Mouse (Mus musculus): ENCODE data around the gene Phka2. TPM values are rescaled to one million over a fixed set of nuclear protein-coding genes. Genes with fewer than 3 reads are reported as not detected.
A peak's percentile ranks its signal among the peaks of the same experiment; 100 is the strongest.

The Phka2 gene
- polyA plus RNA-seq, 1 experiment from 2014 or later, result 20.1 TPM

- Histone ChIP-seq H3K4me1 (replicated peaks) (peaks cover 52% of the 10 kb centered on the region), H3K4me3 (no peak overlapping the region), H3K36me3 (no peaks in the 10 kb centered on the region), H3K27me3 (no peaks in the 10 kb centered on the region), H3K4me2 (no peak overlapping the region), H3K27ac (peak overlapping the region; percentile 64), H3K9me3 (replicated peaks) (no peaks in the 10 kb centered on the region), H3K9ac (no peak overlapping the region)
- ATAC-seq (replicated peaks; ENCODE audit: insufficient number of reproducible peaks, insufficient read depth, low FRiP score, low read depth), result no peak
- WGBS, result 14% methylated on average over 3 of the region's 3 CpGs
Measured at GRCm38 (mm10) chrX:160601053-160601452, 99.1 kb downstream of the Phka2 start.

DNA sequence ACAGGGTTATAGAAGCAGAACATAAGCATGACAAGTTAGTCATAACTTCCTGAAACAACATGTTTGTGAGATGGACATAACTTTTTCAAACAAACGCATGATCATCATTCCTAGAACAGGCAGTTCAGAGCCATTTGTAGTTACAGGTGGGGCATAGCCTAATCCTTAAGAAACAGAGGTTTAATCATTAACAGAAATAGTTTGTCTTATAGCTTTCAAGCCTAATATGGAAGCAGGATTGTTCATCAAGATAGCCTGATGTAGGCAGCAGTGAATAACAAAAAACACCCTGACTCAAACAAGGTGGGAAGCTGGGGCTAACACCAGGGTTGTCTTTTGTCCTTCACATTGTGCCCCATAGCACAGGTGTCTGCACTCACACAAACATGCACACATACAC is 100.8 kb downstream of the Phka2 start:
- no peak overlapping the region for H3K9ac ChIP-seq
- no peak overlapping the region for H3K27ac ChIP-seq
- H3K36me3 ChIP-seq, result no peaks in the 10 kb centered on the region
- no peak overlapping the region for H3K4me3 ChIP-seq
- H3K27me3 ChIP-seq, result no peaks in the 10 kb centered on the region
- H3K4me1 ChIP-seq (replicated peaks), result peaks cover 48% of the 10 kb centered on the region
- no peak for ATAC-seq (replicated peaks; ENCODE audit: insufficient number of reproducible peaks, insufficient read depth, low FRiP score, low read depth)
- H3K4me2 ChIP-seq, result no peak overlapping the region
- H3K9me3 ChIP-seq (replicated peaks), result no peaks in the 10 kb centered on the region
- 79% methylated on average over 1 of the region's 1 CpGs for WGBS

- H3K4me1 ChIP-seq (replicated peaks), result peaks cover 45% of the 10 kb centered on the region
- WGBS, result 70% methylated on average over 2 of the region's 2 CpGs
- ATAC-seq (replicated peaks; ENCODE audit: insufficient number of reproducible peaks, insufficient read depth, low FRiP score, low read depth), result no peak
Measured at GRCm38 (mm10) chrX:160603316-160603715, 101.3 kb downstream of the Phka2 start.

GRCm38 (mm10) chrX:160603981-160604541 is 102.1 kb downstream of the Phka2 start:
- H3K4me3 ChIP-seq, result no peak overlapping the region
- H3K27ac ChIP-seq, result peak overlapping the region; percentile 78
- peaks cover 40% of the 10 kb centered on the region for H3K4me1 ChIP-seq (replicated peaks)
- H3K36me3 ChIP-seq, result no peaks in the 10 kb centered on the region
- ATAC-seq (replicated peaks; ENCODE audit: insufficient number of reproducible peaks, insufficient read depth, low FRiP score, low read depth), result peak; percentile 50; the same call in 1 of the 2 replicates
- no peaks in the 10 kb centered on the region for H3K9me3 ChIP-seq (replicated peaks)
- H3K9ac ChIP-seq, result no peak overlapping the region
- H3K4me2 ChIP-seq, result no peak overlapping the region
- H3K27me3 ChIP-seq, result no peaks in the 10 kb centered on the region
- 40% methylated on average over 6 of the region's 6 CpGs for WGBS

More at GRCm38 (mm10) chrX:160603316-160603715, 101.3 kb downstream of the Phka2 start:
- no peaks in the 10 kb centered on the region for H3K36me3 ChIP-seq
- no peaks in the 10 kb centered on the region for H3K27me3 ChIP-seq
- H3K4me2 ChIP-seq, result no peak overlapping the region
- peak overlapping the region; percentile 78; the same call in 1 of the 2 replicates for H3K27ac ChIP-seq
- H3K9ac ChIP-seq, result no peak overlapping the region
- no peaks in the 10 kb centered on the region for H3K9me3 ChIP-seq (replicated peaks)
- H3K4me3 ChIP-seq, result no peak overlapping the region

DNA sequence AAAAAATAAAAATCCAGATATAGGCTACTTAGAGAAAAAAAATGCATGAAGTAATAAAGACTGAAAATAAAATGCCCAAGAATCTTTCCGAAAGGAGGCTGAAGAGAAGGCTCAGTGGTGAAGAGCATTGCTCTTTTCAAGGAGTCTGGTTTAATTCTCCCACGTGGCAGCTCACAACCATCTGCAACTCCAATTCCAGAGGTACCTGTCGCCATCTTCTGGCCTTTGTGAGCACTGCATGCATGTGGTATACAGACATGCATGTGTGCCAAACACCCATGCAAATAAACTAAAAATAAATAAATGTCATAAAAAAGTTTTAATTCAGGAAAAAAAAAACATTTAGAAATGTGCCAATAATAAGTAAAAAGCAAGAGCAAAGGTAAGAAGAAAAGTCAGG is 107.9 kb downstream of the Phka2 start:
- Histone ChIP-seq H3K9ac (no peak overlapping the region), H3K4me2 (no peak overlapping the region), H3K9me3 (replicated peaks) (no peaks in the 10 kb centered on the region), H3K36me3 (no peaks in the 10 kb centered on the region), H3K4me3 (no peak overlapping the region), H3K27me3 (no peaks in the 10 kb centered on the region), H3K4me1 (replicated peaks) (peaks cover 12% of the 10 kb centered on the region; the same call in 1 of the 2 replicates), H3K27ac (no peak overlapping the region)
- ATAC-seq (replicated peaks; ENCODE audit: insufficient number of reproducible peaks, insufficient read depth, low FRiP score, low read depth), result no peak
- WGBS, result 40% methylated on average over 3 of the region's 3 CpGs

DNA sequence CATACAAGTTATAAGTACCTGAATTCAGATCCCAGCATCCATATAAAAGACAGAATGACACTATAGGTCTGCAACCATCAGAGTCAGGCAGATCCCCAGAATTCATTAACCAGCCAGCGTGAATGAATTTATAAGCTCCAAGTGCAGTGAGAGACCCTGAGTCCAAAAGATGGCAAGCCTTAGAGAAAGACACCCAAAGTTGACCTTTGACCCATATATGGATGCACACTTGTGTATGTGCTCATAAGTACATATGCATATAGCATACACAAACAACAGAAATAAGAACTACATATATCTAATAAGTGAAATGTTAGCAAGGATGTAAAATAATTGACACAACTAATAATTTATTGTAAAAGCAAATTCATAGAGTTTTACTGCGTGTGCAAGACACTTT is 108.5 kb downstream of the Phka2 start:
- H3K36me3 ChIP-seq, result no peaks in the 10 kb centered on the region
- no peak overlapping the region for H3K4me3 ChIP-seq
- no peak overlapping the region for H3K9ac ChIP-seq
- no peaks in the 10 kb centered on the region for H3K27me3 ChIP-seq
- ATAC-seq (replicated peaks; ENCODE audit: insufficient number of reproducible peaks, insufficient read depth, low FRiP score, low read depth), result no peak
- no peak overlapping the region for H3K4me2 ChIP-seq
- no peaks in the 10 kb centered on the region for H3K9me3 ChIP-seq (replicated peaks)
- H3K4me1 ChIP-seq (replicated peaks), result peaks cover 6% of the 10 kb centered on the region; the same call in 1 of the 2 replicates
- H3K27ac ChIP-seq, result no peak overlapping the region
- 75% methylated on average over 2 of the region's 2 CpGs for WGBS

DNA sequence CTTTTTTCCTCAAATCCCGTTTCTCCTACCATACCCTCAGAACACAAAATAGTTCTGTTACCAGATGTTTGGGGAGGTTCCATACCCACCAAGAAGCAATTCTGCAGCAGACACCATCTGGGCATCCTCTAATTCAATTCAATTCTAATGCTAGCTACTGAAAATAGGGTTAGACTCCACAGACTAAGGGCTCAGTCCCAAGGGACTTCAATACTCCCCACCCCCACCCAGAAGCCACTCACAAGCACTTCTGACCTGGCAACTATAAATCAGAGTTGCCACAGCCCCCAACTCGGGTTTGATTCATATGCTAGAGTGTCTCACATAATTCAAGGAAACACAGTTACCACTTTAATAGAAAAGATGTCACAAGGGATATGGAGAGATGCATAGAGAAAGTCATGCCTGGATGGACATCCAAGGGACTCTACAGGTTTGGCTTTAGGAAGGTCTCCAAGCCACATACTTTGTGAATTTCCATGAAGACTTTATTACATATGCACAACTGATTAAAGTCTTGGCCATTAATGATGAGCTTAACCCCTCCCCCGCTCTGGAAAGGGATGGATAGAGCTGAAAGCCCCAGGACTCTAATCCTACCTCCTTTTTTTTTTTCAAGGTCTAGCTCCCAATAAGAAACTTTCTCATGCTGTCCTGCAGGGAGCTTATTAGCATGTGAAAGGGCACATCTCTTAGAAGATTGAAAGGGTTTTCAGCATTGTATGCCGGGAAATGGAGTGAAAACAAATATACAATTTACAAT is 109.1 kb downstream of the Phka2 start:
- H3K4me3 ChIP-seq, result no peak overlapping the region
- WGBS, result 54% methylated on average over 4 of the region's 4 CpGs
- no peak for ATAC-seq (replicated peaks; ENCODE audit: insufficient number of reproducible peaks, insufficient read depth, low FRiP score, low read depth)

More for the DNA sequence above, 109.1 kb downstream of the Phka2 start:
- no peak overlapping the region for H3K27ac ChIP-seq
- no peak overlapping the region for H3K9ac ChIP-seq
- H3K36me3 ChIP-seq, result no peaks in the 10 kb centered on the region
- H3K9me3 ChIP-seq (replicated peaks), result no peaks in the 10 kb centered on the region
- H3K27me3 ChIP-seq, result no peaks in the 10 kb centered on the region
- 0 out of 2 replicates have a peak, but pooled peaks cover under 1% of the 10 kb centered on the region for H3K4me1 ChIP-seq (replicated peaks)
- H3K4me2 ChIP-seq, result no peak overlapping the region

Other genes with a start within 250 kb of the Phka2 start
- 1.0 and 2.4 TPM in 2 replicates for gene Adgrg2, start 111.5 kb upstream of the Phka2 start, polyA plus RNA-seq (2015; fragmentation: Nextera tagmentation; extraction: Ambion mirVana)
- 0.11 TPM in 2 replicates for gene Ppef1, start 233.6 kb downstream of the Phka2 start, polyA plus RNA-seq (2015; fragmentation: Nextera tagmentation; extraction: Ambion mirVana)

All from heart, embryonic 15.5 days (tissue).